Mouse (Mus musculus): ENCODE measurements around the gene Synrg. TPM values are rescaled to one million over a fixed set of nuclear protein-coding genes. Genes with fewer than 3 reads are reported as not detected.

The Synrg gene
- polyA plus RNA-seq, 1 experiment from 2014 or later = 8.0 TPM

DNA sequence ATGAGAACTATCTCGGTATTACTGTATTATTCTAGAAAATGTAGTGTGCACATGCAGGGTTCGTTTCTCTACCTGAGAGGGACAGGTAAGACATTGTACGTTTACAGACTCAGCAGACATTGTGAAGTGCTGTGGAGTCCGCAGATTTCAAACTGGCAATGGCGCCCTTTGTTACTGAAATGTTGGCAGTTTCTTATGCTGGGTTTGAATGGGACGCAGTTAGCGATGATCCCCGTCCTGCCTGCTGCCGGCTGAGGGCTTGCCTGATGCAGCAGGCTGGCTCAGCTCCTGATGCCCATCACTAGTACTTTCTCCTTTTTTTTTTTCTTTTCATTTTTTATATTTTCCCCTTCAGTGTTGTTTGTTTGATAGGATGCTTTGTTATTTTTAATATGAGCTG is 46.2 kb downstream of the Synrg start:
- H3K4me3 ChIP-seq (ENCODE audit: low read depth, low read length) = no peak overlapping the region
- no peak for DNase-seq (ENCODE audit: low spot score)
- no peak overlapping the region for H3K9ac ChIP-seq (replicated peaks; ENCODE audit: low read length)
- WGBS = 73% methylated on average over 9 of the region's 9 CpGs
- no peaks in the 10 kb centered on the region; the same call in 1 of the 2 replicates for H3K36me3 ChIP-seq (replicated peaks; ENCODE audit: control insufficient read depth, insufficient read depth, low read depth, low read length)
- H3K4me2 ChIP-seq (ENCODE audit: low read depth, low read length) = no peak overlapping the region
- ATAC-seq (replicated peaks; ENCODE audit: insufficient number of reproducible peaks, low FRiP score, low TSS enrichment, low read depth) = no peak
- no peak overlapping the region for H3K27ac ChIP-seq (replicated peaks; ENCODE audit: low read depth, low read length)
- H3K9me3 ChIP-seq (replicated peaks; ENCODE audit: control insufficient read depth, low read length) = no peaks in the 10 kb centered on the region
- no peaks in the 10 kb centered on the region for H3K4me1 ChIP-seq (ENCODE audit: control insufficient read depth, insufficient read depth, low read length)
- H3K27me3 ChIP-seq (ENCODE audit: control insufficient read depth, insufficient read depth, low read length) = no peaks in the 10 kb centered on the region

DNA sequence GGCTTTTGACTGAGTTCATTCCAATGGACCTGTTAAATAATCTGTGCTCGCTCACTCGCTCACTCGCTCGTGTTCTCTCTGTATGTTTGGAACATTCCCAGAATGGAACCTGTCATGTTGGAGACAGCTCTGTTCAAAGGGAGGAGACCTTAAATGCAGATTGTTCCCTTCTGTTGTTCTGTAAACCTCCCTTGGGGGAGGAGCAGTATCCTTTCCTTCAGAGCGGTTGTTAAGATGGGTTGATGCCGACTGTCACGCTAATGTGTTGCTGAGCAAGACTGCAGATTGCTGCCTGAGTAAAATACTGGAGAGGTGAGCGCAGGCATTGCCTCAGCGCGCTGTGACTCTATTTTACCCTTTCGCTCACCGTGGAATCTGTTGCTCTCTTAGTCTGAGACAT is 46.8 kb downstream of the Synrg start:
- H3K4me2 ChIP-seq (ENCODE audit: low read depth, low read length) = no peak overlapping the region
- H3K4me1 ChIP-seq (ENCODE audit: control insufficient read depth, insufficient read depth, low read length) = no peaks in the 10 kb centered on the region
- DNase-seq (ENCODE audit: low spot score) = no peak
- H3K9me3 ChIP-seq (replicated peaks; ENCODE audit: control insufficient read depth, low read length) = no peaks in the 10 kb centered on the region
- H3K27me3 ChIP-seq (ENCODE audit: control insufficient read depth, insufficient read depth, low read length) = no peaks in the 10 kb centered on the region
- H3K36me3 ChIP-seq (replicated peaks; ENCODE audit: control insufficient read depth, insufficient read depth, low read depth, low read length) = no peaks in the 10 kb centered on the region; the same call in 1 of the 2 replicates
- H3K4me3 ChIP-seq (ENCODE audit: low read depth, low read length) = no peak overlapping the region
- no peak for ATAC-seq (replicated peaks; ENCODE audit: insufficient number of reproducible peaks, low FRiP score, low TSS enrichment, low read depth)
- WGBS = 31% methylated on average over 12 of the region's 12 CpGs
- H3K9ac ChIP-seq (replicated peaks; ENCODE audit: low read length) = no peak overlapping the region
- no peak overlapping the region for H3K27ac ChIP-seq (replicated peaks; ENCODE audit: low read depth, low read length)

DNA sequence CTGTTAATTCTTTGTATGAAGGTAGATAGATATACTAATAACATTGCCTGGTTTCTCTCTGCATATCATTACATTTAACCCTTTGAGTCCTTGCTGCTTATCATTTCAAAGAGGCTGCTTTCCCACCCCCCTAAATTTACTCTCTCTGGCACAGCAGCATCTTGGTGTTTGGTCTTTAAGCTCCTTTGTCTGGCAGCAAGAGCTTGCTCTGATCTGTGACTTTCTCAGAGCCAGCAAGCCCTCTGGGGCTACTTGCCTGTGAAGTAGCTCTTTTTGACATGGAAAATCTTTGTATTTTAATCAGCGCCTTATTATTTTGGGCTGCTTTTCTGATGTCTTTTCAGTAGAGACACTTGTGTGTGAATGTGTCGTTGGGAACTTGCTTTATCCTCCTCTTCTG is 47.3 kb downstream of the Synrg start:
- no peak overlapping the region for H3K4me3 ChIP-seq (ENCODE audit: low read depth, low read length)
- H3K4me1 ChIP-seq (ENCODE audit: control insufficient read depth, insufficient read depth, low read length) = no peaks in the 10 kb centered on the region
- H3K27ac ChIP-seq (replicated peaks; ENCODE audit: low read depth, low read length) = no peak overlapping the region
- H3K4me2 ChIP-seq (ENCODE audit: low read depth, low read length) = no peak overlapping the region
- no peak for DNase-seq (ENCODE audit: low spot score)
- no peak for ATAC-seq (replicated peaks; ENCODE audit: insufficient number of reproducible peaks, low FRiP score, low TSS enrichment, low read depth)
- H3K9ac ChIP-seq (replicated peaks; ENCODE audit: low read length) = no peak overlapping the region
- no peaks in the 10 kb centered on the region; the same call in 1 of the 2 replicates for H3K36me3 ChIP-seq (replicated peaks; ENCODE audit: control insufficient read depth, insufficient read depth, low read depth, low read length)
- WGBS = 37% methylated on average over 2 of the region's 2 CpGs
- H3K27me3 ChIP-seq (ENCODE audit: control insufficient read depth, insufficient read depth, low read length) = no peaks in the 10 kb centered on the region
- no peaks in the 10 kb centered on the region for H3K9me3 ChIP-seq (replicated peaks; ENCODE audit: control insufficient read depth, low read length)

DNA sequence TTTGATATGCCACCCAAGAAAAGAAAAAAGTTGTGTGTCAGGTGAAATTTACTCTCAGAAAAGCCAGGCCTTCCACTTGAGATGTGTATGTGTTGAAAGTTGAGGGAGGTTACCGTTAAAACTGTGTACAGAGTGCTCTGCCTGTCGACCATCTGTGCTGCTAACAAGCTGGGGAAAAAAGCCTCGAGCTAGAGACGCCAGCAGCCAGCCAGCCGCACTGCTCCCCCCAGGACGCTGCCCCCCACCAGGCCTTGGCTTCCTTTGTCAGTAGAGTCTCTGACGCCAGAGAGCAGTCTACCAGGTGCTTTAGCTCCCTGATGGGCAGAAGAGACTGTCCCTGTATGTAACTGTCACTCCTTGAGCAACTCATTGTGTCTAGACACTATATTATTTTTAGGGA is 48.9 kb downstream of the Synrg start:
- H3K27me3 ChIP-seq (ENCODE audit: control insufficient read depth, insufficient read depth, low read length) = no peaks in the 10 kb centered on the region
- H3K9me3 ChIP-seq (replicated peaks; ENCODE audit: control insufficient read depth, low read length) = no peaks in the 10 kb centered on the region
- peak; percentile 7 for DNase-seq (ENCODE audit: low spot score)
- ATAC-seq (replicated peaks; ENCODE audit: insufficient number of reproducible peaks, low FRiP score, low TSS enrichment, low read depth) = no peak
- no peak overlapping the region for H3K9ac ChIP-seq (replicated peaks; ENCODE audit: low read length)
- no peaks in the 10 kb centered on the region; the same call in 1 of the 2 replicates for H3K36me3 ChIP-seq (replicated peaks; ENCODE audit: control insufficient read depth, insufficient read depth, low read depth, low read length)
- H3K27ac ChIP-seq (replicated peaks; ENCODE audit: low read depth, low read length) = no peak overlapping the region
- 9% methylated on average over 7 of the region's 7 CpGs for WGBS
- no peaks in the 10 kb centered on the region for H3K4me1 ChIP-seq (ENCODE audit: control insufficient read depth, insufficient read depth, low read length)
- no peak overlapping the region for H3K4me2 ChIP-seq (ENCODE audit: low read depth, low read length)
- H3K4me3 ChIP-seq (ENCODE audit: low read depth, low read length) = no peak overlapping the region

DNA sequence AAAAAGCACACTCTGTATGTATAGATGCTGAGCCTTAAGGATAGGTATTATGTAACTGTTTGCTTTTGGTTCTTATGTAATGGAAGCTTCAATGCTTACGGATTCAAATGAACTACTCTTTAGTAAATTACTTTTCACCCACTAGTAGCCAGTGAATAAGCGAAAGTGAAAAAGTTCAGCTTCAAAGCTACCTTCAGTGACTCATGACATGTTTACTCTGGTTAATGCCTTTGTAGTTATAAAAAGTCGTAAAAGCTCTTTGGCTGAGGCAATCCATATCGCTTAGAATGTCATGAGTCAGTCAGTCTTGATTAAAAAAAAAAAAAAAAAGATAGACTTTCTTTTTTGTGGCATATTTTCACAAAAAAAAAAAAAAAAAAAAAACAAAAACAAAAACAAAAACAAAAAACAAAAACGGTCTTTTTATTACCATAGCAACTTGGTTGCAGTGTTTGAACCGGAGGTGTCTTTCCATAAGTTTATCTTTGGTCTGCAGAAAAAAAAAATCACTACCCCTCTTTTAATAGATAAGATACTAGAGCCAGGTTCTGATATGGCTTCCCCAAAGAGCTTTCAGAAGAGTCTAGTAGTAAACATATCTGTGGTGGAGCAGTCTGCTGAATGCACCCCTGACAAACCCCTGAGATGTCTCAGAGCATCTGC is 52.0 kb downstream of the Synrg start:
- Histone ChIP-seq H3K27me3 (ENCODE audit: control insufficient read depth, insufficient read depth, low read length) (no peaks in the 10 kb centered on the region), H3K4me2 (ENCODE audit: low read depth, low read length) (no peak overlapping the region), H3K27ac (replicated peaks; ENCODE audit: low read depth, low read length) (no peak overlapping the region), H3K4me1 (ENCODE audit: control insufficient read depth, insufficient read depth, low read length) (no peaks in the 10 kb centered on the region), H3K36me3 (replicated peaks; ENCODE audit: control insufficient read depth, insufficient read depth, low read depth, low read length) (no peaks in the 10 kb centered on the region), H3K9me3 (replicated peaks; ENCODE audit: control insufficient read depth, low read length) (no peaks in the 10 kb centered on the region), H3K4me3 (ENCODE audit: low read depth, low read length) (no peak overlapping the region), H3K9ac (replicated peaks; ENCODE audit: low read length) (no peak overlapping the region)
- ATAC-seq (replicated peaks; ENCODE audit: insufficient number of reproducible peaks, low FRiP score, low TSS enrichment, low read depth) = no peak
- DNase-seq (ENCODE audit: low spot score) = no peak
- WGBS = 88% methylated on average over 6 of the region's 6 CpGs

DNA sequence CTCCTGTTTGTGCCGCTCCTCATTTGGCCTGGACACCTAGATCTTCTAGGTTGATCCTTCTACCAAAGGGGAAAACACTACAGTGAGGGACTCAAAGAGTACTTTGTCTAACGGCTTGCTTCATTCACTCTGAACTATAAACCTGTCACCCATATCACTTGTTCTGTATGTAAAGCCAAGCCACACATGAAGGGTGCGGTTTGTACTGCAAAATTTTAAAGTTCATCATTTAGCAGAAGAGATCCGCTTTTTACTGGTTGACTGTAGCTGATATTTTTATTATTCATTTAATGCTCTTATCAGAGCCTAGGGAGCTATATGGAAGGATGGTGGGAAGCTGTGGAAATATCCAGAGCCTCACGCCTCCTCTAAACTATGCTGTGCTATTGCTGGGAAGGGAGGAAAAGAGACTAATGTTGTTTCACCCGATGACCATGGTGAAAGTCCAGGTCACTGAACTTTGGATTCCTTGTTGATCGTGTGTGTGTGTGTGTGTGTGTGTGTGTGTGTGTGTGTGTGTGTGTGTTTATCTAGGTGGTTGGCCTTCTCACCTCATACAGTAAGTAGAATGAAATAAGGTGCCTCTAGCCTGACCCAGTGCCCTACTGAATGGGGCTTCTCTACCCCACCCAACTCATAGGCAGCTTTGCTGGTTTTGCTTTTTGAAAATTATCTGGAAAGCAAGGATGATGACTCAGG is 52.7 kb downstream of the Synrg start:
- Histone ChIP-seq H3K4me2 (ENCODE audit: low read depth, low read length) (no peak overlapping the region), H3K9ac (replicated peaks; ENCODE audit: low read length) (no peak overlapping the region), H3K36me3 (replicated peaks; ENCODE audit: control insufficient read depth, insufficient read depth, low read depth, low read length) (no peaks in the 10 kb centered on the region), H3K27ac (replicated peaks; ENCODE audit: low read depth, low read length) (no peak overlapping the region), H3K4me1 (ENCODE audit: control insufficient read depth, insufficient read depth, low read length) (no peaks in the 10 kb centered on the region), H3K9me3 (replicated peaks; ENCODE audit: control insufficient read depth, low read length) (no peaks in the 10 kb centered on the region), H3K4me3 (ENCODE audit: low read depth, low read length) (no peak overlapping the region), H3K27me3 (ENCODE audit: control insufficient read depth, insufficient read depth, low read length) (no peaks in the 10 kb centered on the region)
- no peak for ATAC-seq (replicated peaks; ENCODE audit: insufficient number of reproducible peaks, low FRiP score, low TSS enrichment, low read depth)
- 87% methylated on average over 7 of the region's 7 CpGs for WGBS
- DNase-seq (ENCODE audit: low spot score) = no peak

GRCm38 (mm10) chr11:84027231-84027630 is 63.0 kb downstream of the Synrg start:
- Histone ChIP-seq H3K4me1 (ENCODE audit: control insufficient read depth, insufficient read depth, low read length) (no peaks in the 10 kb centered on the region), H3K36me3 (replicated peaks; ENCODE audit: control insufficient read depth, insufficient read depth, low read depth, low read length) (peaks cover 3% of the 10 kb centered on the region), H3K27ac (replicated peaks; ENCODE audit: low read depth, low read length) (no peak overlapping the region), H3K27me3 (ENCODE audit: control insufficient read depth, insufficient read depth, low read length) (no peaks in the 10 kb centered on the region), H3K4me3 (ENCODE audit: low read depth, low read length) (no peak overlapping the region), H3K9me3 (replicated peaks; ENCODE audit: control insufficient read depth, low read length) (no peaks in the 10 kb centered on the region), H3K4me2 (ENCODE audit: low read depth, low read length) (no peak overlapping the region), H3K9ac (replicated peaks; ENCODE audit: low read length) (no peak overlapping the region)
- WGBS = 86% methylated on average over 5 of the region's 5 CpGs
- no peak for DNase-seq (ENCODE audit: low spot score)
- no peak for ATAC-seq (replicated peaks; ENCODE audit: insufficient number of reproducible peaks, low FRiP score, low TSS enrichment, low read depth)

DNA sequence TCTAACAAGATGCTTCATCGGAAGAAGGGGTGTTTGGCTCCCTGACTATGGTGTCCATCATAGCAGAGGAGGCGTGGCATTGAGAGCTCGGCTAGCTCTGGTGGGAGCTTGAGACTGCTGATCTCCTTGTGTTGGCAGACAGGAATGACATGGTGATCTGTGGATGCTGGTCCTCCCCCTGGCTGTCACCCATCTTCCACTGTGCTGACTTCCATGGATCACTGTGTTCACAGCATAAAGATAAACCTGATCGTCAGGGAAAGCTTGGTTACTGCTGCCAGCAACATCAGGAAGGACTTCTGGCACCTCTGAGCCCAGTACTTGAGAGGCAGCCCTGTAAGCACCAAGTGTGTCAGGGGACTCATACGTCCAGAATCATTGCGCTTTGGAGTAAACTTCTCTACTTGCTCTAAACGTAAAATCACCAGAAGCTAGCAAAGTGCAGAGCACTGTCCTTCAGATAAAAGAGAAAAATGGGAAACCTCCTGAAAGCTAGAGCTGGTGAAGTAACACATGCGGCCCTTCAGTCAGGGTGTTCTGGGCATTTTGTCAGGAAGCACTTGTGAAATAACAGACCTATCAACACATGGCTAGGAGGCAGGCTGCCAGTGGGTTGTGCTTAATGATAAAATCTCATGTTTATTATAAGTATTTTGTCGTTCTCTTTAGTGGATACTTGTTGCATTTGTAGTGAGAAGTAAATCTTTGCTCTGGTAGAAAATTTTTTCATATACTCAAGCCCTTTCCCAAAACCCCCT is 64.2 kb downstream of the Synrg start:
- H3K4me1 ChIP-seq (ENCODE audit: control insufficient read depth, insufficient read depth, low read length) = no peaks in the 10 kb centered on the region
- no peak overlapping the region for H3K27ac ChIP-seq (replicated peaks; ENCODE audit: low read depth, low read length)
- H3K9ac ChIP-seq (replicated peaks; ENCODE audit: low read length) = no peak overlapping the region
- no peaks in the 10 kb centered on the region for H3K27me3 ChIP-seq (ENCODE audit: control insufficient read depth, insufficient read depth, low read length)
- no peak for ATAC-seq (replicated peaks; ENCODE audit: insufficient number of reproducible peaks, low FRiP score, low TSS enrichment, low read depth)
- no peak overlapping the region for H3K4me2 ChIP-seq (ENCODE audit: low read depth, low read length)
- H3K36me3 ChIP-seq (replicated peaks; ENCODE audit: control insufficient read depth, insufficient read depth, low read depth, low read length) = peaks cover 3% of the 10 kb centered on the region
- WGBS = 79% methylated on average over 9 of the region's 9 CpGs
- no peak for DNase-seq (ENCODE audit: low spot score)
- H3K4me3 ChIP-seq (ENCODE audit: low read depth, low read length) = no peak overlapping the region
- no peaks in the 10 kb centered on the region for H3K9me3 ChIP-seq (replicated peaks; ENCODE audit: control insufficient read depth, low read length)
